Mouse (Mus musculus): ENCODE measurements around the gene Vangl2. TPM values are rescaled to one million over a fixed set of nuclear protein-coding genes. Genes with fewer than 3 reads are reported as not detected.

Gene Vangl2
- total RNA-seq, 2 experiments from 2014 or later, result 1.4 TPM

GRCm38 (mm10) chr1:172046410-172046809, 18.2 kb upstream of the Vangl2 start:
- intact Hi-C loops (cut with DNase I), result loop anchor here (5.0 kb wide), 2 partner anchors 276 to 311 kb away; no protein-coding TSS in a partner anchor
- no peak for DNase-seq

GRCm38 (mm10) chr1:172029914-172030313, 1.7 kb upstream of the Vangl2 start:
- intact Hi-C loops (cut with DNase I), result no loop called here

GRCm38 (mm10) chr1:172027809-172028102, 488 bp downstream of the Vangl2 start:
- intact Hi-C loops (cut with DNase I), result no loop called here
- no peak for DNase-seq

More at GRCm38 (mm10) chr1:172029914-172030313, 1.7 kb upstream of the Vangl2 start:
- DNase-seq, result peak in 1 of 2 experiments; percentile 16

- DNase-seq, result peak; percentile 81 to 84
- intact Hi-C loops (cut with DNase I), result no loop called here
These were observed 1.0 kb downstream of the Vangl2 start for GRCm38 (mm10) chr1:172027010-172027808.

DNA sequence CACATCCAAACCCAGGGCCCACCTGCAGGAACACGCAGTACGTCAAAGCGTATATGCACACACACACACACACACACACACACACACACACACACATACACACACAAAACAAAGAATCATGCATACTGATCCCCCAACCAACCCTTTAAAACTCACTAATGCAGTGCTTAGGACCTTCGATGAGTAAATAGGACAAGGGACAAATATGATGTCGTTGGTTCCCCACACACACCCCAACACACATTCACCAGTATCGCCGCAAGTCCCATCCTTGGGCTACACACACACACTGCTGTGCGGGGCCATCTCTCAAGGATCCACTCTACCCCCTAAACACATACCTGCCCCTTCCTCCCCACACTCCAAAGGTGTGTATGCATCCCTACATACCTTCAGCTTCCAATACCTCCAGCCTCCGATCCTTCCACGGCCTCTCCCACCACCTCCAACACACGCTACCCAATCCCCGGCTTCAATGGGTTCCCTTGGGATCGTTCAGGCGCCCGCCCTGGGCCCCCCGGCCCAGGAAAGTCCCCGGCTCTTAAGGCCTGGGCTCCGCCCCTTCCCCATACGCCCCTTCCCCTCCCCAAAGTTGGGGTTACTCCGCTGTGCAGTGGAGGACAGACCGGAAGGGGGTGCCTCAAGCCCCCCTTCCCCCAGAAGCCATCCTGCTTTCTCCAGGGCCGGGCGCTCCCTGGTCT, 1.9 kb downstream of the Vangl2 start:
- intact Hi-C loops (cut with DNase I), result no loop called here
- DNase-seq, result peak in 1 of 2 experiments; percentile 14

- intact Hi-C loops (cut with DNase I), result no loop called here
- peak in 1 of 2 experiments; percentile 9 for DNase-seq
These were observed 2.9 kb downstream of the Vangl2 start for GRCm38 (mm10) chr1:172025201-172025904.

GRCm38 (mm10) chr1:172024140-172024895, 3.9 kb downstream of the Vangl2 start:
- intact Hi-C loops (cut with DNase I), result no loop called here
- no peak for DNase-seq

DNA sequence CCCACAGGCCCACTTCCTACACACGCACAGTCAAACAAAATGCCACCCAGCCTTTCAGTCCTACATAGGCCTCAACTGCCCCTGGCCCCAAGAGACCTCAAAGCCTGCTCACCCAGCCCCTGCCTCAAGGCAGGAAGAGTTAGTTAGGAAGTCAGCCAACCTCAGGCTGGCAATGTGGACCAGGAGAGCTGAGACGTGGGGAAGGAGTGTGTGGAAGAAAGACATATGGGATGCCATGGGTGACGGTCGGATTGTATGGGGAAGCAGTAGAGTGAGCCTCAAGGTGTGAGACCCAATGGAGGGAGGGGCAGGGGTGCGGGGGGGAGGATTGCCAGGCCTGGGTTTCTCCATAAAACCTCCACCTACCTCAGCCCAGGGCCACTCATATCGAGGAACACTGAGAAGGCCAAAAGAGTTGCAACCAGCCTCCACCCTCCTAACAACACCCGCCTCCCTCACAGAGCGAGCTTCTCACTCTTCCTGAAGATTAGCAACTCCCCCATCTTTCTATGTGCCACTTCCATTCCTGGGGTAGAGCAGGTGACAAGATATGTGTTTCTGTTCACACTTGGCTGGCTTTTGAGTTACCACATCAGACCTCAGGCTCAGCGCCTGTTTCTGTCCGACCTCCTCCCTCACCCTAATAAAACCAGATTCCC, 8.3 kb downstream of the Vangl2 start:
- intact Hi-C loops (cut with DNase I), result no loop called here

DNA sequence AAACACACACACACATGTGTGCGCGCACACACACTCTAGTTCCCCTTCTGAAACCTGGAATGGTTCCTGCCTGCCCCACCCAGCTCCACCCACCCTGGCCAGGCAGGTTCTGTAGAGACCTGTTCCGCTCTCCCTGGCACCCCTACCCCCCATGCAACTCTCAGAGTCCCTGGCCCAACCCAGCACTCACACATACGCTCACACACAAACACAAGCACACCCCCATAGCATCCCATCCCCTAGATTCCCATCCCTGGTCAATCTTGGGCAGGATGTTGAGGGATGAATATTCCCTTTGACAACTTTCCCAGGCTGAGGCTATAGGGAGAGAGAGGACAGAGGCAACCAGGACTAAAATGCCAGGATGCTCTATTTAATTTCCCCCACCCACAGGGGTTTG, 8.9 kb downstream of the Vangl2 start:
- intact Hi-C loops (cut with DNase I), result no loop called here
- no peak for DNase-seq

More for the DNA sequence above, 8.3 kb downstream of the Vangl2 start:
- no peak for DNase-seq

DNA sequence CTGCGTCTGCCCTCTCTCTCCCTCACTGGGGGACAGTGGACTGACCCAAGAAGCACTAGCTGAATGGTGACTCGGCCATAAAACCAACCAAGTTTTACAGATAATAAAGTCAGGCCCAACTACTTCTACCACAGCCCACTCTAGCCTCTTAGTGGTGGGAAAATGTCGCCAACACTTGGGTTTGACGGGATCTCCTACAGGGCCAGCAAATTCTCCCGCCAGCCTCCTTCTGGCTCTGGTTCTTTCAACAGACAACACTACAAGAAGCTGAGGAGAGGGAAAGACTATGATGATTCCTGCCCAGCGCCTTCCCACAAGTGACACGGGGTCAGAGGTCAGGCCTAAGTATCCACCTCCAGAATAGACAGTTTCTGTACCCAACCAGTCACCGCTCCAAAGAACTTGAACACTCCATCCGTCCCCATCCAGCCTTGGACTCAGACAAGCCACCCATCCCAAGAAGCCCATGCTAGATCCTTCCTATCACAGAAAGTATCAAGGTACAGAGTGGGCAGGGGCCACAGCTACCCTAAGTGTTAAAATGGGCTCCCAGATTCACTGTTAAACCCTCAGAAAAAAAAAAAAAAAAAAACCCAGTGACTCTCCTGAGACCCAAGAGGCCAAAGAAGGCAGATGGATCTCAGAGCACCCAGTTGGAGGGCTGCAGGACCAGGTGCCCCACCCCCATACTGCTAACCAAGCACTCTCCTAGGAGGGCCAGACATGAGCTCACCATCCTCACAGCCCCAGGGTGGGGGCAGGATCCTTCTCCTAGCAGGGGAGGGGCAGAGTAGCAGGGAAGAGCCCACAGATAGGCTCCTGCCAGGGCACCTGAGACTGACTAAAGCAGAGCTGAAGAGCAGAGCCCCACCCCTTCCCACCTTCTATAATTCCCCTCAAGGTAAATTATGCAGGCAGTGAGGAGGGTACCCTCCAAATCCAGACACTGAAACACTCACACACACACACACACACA, 9.6 kb downstream of the Vangl2 start:
- no peak for DNase-seq

GRCm38 (mm10) chr1:172017517-172018070, 10.7 kb downstream of the Vangl2 start:
- intact Hi-C loops (cut with DNase I), result no loop called here
- DNase-seq, result no peak

More for the DNA sequence above, 9.6 kb downstream of the Vangl2 start:
- intact Hi-C loops (cut with DNase I), result no loop called here

GRCm38 (mm10) chr1:172016660-172017516, 11.4 kb downstream of the Vangl2 start:
- intact Hi-C loops (cut with DNase I), result no loop called here
- DNase-seq, result no peak

GRCm38 (mm10) chr1:172016031-172016430, 12.2 kb downstream of the Vangl2 start:
- no peak for DNase-seq
- intact Hi-C loops (cut with DNase I), result no loop called here

DNA sequence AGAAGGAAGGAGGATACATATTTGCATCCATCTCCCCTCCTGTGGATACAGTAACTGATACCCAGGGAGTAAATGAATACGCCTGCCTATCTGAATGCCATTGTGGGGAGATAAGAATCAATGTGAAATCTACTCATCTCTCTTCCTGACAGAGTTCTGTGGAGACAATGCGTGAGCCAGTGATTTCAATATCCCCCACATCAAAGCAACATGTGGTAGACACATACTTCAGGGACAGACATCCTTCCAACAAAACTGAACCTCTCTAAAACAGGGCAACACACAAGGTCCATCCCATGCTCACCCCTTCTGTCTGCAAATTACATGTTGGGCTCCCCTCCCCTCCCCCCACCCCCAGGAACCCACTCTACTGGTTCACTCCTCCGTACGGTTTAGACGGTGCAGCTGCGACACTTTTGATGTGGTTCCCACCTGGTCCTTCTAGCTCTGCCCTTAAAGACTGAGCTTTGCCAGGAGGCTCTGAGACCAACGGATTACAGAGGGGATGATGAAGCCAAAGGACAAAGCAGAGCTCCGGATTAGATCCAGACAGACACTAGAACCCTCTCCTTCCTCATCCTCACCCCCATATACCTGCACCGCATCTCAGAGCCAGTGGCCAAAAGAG, 12.8 kb downstream of the Vangl2 start:
- DNase-seq, result no peak
- intact Hi-C loops (cut with DNase I), result no loop called here

DNA sequence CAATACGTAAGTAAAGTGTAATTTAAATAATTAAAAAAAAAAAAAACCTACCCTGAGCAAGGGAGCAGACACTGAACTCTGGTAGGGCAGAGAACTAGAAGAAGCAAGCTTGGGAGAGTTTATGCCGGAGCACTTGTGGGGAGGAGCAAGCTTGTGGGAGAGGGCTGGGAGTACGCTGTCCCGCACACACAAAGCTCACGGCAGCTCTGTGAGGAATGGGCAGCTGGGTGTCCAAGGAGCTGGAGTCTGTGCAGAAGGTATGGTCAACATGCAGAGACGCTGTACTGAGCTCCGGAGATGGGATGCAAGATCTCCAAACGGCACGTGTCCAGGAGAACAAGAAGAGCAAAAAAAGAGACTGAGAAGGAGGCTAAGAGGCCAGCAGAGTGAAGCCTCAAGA, 13.5 kb downstream of the Vangl2 start:
- DNase-seq, result no peak
- intact Hi-C loops (cut with DNase I), result no loop called here

- intact Hi-C loops (cut with DNase I), result no loop called here
- DNase-seq, result peak in 1 of 2 experiments; percentile 45
These were observed 16.2 kb downstream of the Vangl2 start for GRCm38 (mm10) chr1:172012030-172012429.
